Mouse (Mus musculus): ENCODE measurements around the gene Olfr473. TPM values are rescaled to one million over a fixed set of nuclear protein-coding genes. Genes with fewer than 3 reads are reported as not detected.
"Not testable (repeated sequence)": the region's sequence is repeated elsewhere in the genome, so short reads cannot be mapped to it uniquely, and the experiment has no call there.

Olfr473 gene
- total RNA-seq (2021): not detected
- long read RNA-seq, experiment 1: 0 reads
- long read RNA-seq, experiment 2: 0 reads

DNA sequence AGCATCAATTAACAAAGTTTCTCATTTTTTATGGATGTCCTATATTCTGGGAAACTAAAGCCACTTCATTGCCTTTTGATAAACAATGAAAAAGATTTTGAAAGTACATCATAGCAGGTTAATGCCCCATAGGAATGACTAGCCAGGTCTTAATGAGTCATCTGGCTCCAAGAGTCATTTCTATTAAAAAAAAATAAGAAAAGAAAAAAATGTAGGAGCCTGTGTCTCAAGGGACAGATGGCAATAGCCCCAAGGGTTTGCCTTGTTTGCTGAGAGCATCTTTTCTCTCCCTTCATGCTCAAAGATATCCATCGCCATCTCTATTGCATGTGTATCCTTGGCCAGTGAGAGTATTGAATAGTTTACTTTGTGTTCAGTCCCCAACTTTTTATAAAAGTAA is at the start of gene Olfr473:
Gene Olfr473 (plus strand): TSS at position 301 of the 400 bp plus-strand sequence.
- DNase-seq (ENCODE audit: low spot score in 2 of 2): no peak

- no peak for DNase-seq (ENCODE audit: low spot score in 2 of 2)
These were observed 32.6 kb upstream of the Olfr473 start, which contains the start of gene Olfr472 for GRCm38 (mm10) chr7:107897602-107898001. TSS of gene Olfr472 (plus strand) at chr7:107897902.

GRCm38 (mm10) chr7:107952539-107952938 is 22.3 kb downstream of the Olfr473 start:
- not testable (repeated sequence) for DNase-seq (ENCODE audit: low spot score in 2 of 2)

DNA sequence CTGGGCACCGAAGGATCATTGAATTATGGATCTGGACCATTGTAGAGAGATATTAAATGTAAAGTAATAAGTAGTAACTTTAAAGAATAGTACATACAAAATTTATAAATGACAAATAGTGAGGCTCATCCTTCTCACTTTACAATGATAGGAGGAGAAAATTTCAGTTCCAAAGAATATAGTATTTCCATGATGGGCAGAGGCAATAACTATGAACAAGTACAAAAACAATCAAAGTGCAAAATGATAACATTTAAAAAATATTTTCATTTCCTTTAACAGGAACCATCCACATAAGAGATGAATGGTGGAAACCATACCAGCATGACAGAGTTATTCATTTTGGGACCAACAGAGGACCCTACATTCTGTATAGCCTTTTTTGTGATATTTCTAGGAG is 24.1 kb downstream of the Olfr473 start, which contains the start of gene Olfr474:
Gene Olfr474 (plus strand): TSS at position 301 of the 400 bp plus-strand sequence.
- no peak for DNase-seq (ENCODE audit: low spot score in 2 of 2)

DNA sequence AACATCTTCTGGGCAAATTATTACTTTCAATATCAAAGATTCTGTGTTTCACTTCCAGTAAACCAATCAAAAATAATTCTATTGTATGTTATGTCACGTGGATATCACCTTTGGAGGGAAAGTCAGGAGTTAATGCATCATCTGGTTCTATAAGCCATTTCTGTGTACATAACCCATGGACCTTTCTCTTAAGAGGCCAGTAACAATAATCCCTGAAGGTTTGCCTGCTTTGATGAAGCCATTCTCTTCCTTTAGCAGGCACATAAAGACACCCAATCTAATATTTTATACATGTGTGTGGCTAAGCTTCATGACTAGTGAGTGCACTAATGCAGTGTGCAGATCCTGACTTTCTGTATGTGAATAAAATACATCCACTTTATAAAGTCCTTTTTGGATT is 34.3 kb downstream of the Olfr473 start, which contains the start of gene Olfr476:
Gene Olfr476 (plus strand): TSS at position 301 of the 400 bp plus-strand sequence.
- DNase-seq (ENCODE audit: low spot score in 2 of 2): no peak

Other genes with a start within 250 kb of the Olfr473 start
- gene Cyb5r2, start 172.4 kb upstream of the Olfr473 start, total RNA-seq (2021): under 1 TPM in 1 of 2 experiments, not detected in 1; 0.17 TPM
- not detected for gene Ovch2, start 129.2 kb upstream of the Olfr473 start, total RNA-seq (2021)
- gene Olfr467, start 118.2 kb upstream of the Olfr473 start, total RNA-seq (2021): not detected
- not detected for gene Olfr469, start 104.9 kb upstream of the Olfr473 start, total RNA-seq (2021)
- gene Olfr470, start 83.0 kb upstream of the Olfr473 start, total RNA-seq (2021): not detected
- not detected for gene Olfr472, start 32.5 kb upstream of the Olfr473 start, total RNA-seq (2021)
- not detected for gene Olfr474, start 24.2 kb downstream of the Olfr473 start, total RNA-seq (2021)
- not detected for gene Olfr476, start 34.4 kb downstream of the Olfr473 start, total RNA-seq (2021)
- not detected for gene Olfr477, start 56.2 kb downstream of the Olfr473 start, total RNA-seq (2021)
- not detected for gene Olfr478, start 103.5 kb downstream of the Olfr473 start, total RNA-seq (2021)
- not detected for gene Olfr479, start 120.2 kb downstream of the Olfr473 start, total RNA-seq (2021)
- gene Olfr480, start 136.9 kb downstream of the Olfr473 start, total RNA-seq (2021): not detected
- not detected for gene Olfr481, start 149.4 kb downstream of the Olfr473 start, total RNA-seq (2021)
- 1 to 10 TPM; 1.6 to 2.2 TPM for gene Olfr482, start 167.1 kb downstream of the Olfr473 start, total RNA-seq (2021)
- not detected for gene Olfr483, start 170.4 kb downstream of the Olfr473 start, total RNA-seq (2021)
- not detected for gene Olfr484, start 197.0 kb downstream of the Olfr473 start, total RNA-seq (2021)
- not detected for gene Olfr485, start 229.4 kb downstream of the Olfr473 start, total RNA-seq (2021)
- not detected for gene Olfr486, start 242.3 kb downstream of the Olfr473 start, total RNA-seq (2021)

Measured in adrenal gland, postnatal 4 days (tissue).